Mouse (Mus musculus): ENCODE data around the gene Ptgr2. TPM values are rescaled to one million over a fixed set of nuclear protein-coding genes. Genes with fewer than 3 reads are reported as not detected.
A peak's percentile ranks its signal among the peaks of the same experiment; 100 is the strongest.
"Not testable (repeated sequence)": the region's sequence is repeated elsewhere in the genome, so short reads cannot be mapped to it uniquely, and the experiment has no call there.

Ptgr2 gene
- 45.6 and 51.3 TPM in 2 replicates for polyA plus RNA-seq (2015; fragmentation: Nextera tagmentation; extraction: Ambion mirVana)

DNA sequence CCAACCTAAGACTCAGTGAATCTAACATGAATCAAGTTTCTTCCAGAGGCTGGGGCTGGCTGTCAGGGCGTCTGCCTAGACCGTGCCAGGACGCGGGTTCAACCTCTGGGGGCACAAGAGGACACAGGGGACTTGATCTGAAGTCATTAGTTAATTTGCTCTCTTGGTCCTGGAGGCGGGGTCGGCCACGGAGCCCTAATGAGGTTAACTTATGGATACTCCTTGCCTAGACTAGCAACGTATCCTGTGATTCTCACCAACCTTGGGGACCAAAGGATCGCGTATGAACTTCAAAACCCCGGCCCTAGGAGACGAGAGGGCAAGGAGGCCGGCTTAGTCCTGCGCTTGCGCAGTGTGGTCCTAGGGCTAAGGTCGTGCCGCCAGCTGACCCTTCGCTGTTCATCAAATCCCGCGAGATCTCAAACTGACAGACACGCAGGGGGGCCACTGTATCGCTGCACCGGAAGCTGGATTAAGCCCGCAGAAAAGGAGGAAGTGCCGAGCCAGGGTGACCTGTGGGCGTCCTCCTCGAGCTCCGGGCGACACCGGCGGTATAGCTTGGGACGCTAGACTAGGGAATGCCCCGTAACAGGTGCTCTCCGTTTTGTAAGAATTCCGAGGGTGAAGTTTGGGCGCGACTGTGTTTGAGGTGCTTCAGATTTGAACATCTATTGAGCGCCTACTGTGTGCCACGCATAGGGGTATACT lies at the start of gene Ptgr2:
TSS of gene Ptgr2 (plus strand) at position 348 of the 708 bp plus-strand sequence.
- under 1% methylated on average over 39 of the region's 39 CpGs for WGBS

DNA sequence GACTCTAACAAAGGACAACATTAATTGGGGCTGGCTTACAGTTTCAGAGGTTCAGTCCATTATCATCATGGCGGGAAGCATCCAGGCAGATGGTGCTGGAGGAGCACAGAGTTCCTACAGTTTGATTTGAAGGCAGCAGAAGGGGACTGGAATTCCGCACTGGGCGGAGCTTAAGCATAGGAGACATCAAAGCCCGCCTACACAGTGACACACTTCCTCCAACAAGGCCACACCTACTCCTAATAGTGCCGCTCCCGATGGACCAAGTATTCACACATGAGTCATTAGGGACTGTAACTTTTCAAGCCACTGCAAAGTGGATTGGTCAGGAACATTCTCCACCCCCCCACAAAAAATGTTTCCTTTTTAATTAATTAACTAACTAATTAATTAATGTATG lies 49.5 kb upstream of the Ptgr2 start:
- no peak overlapping the region for H3K27ac ChIP-seq
- H3K4me3 ChIP-seq (replicated peaks; ENCODE audit: low read depth, low read length), result no peak overlapping the region
- H3K4me2 ChIP-seq (ENCODE audit: low read length), result no peak overlapping the region
- no peak overlapping the region for H3K9ac ChIP-seq (ENCODE audit: low read depth, low read length)
- TF ChIP-seq CTCF (IDR thresholded peaks at IDR 0.05; ENCODE audit: low read depth), result no peak
- no peaks in the 10 kb centered on the region for H3K9me3 ChIP-seq (replicated peaks; ENCODE audit: low read length)
- no peaks in the 10 kb centered on the region for H3K27me3 ChIP-seq (ENCODE audit: insufficient read depth, low read length)
- no peaks in the 10 kb centered on the region for H3K4me1 ChIP-seq (replicated peaks; ENCODE audit: insufficient read depth, low read length)
- DNase-seq (ENCODE audit: low spot score), result no peak
- H3K36me3 ChIP-seq (ENCODE audit: insufficient read depth, low read length), result no peaks in the 10 kb centered on the region
- 91% methylated on average over 6 of the region's 6 CpGs for WGBS
- ATAC-seq (replicated peaks; ENCODE audit: low FRiP score, low read depth), result no peak

More for the DNA sequence above, at the start of gene Ptgr2:
- H3K4me3 ChIP-seq (replicated peaks; ENCODE audit: low read depth, low read length), result peak within 1 kb of the TSS; percentile 45
- ATAC-seq (replicated peaks; ENCODE audit: low FRiP score, low read depth) (peak; percentile 97), DNase-seq (ENCODE audit: low spot score) (peak; percentile 97)
- H3K4me2 ChIP-seq (ENCODE audit: low read length), result peak within 1 kb of the TSS; percentile 60
- TF ChIP-seq CTCF (IDR thresholded peaks at IDR 0.05; ENCODE audit: low read depth), result no peak
- H3K36me3 ChIP-seq (ENCODE audit: insufficient read depth, low read length), result no peaks in the 10 kb centered on the region
- 0 out of 2 replicates have a peak, but pooled peaks cover 4% of the 10 kb centered on the region for H3K4me1 ChIP-seq (replicated peaks; ENCODE audit: insufficient read depth, low read length)
- H3K9ac ChIP-seq (ENCODE audit: low read depth, low read length), result peak within 1 kb of the TSS; percentile 69
- H3K9me3 ChIP-seq (replicated peaks; ENCODE audit: low read length), result no peaks in the 10 kb centered on the region
- peak within 1 kb of the TSS; percentile 86 for H3K27ac ChIP-seq
- H3K27me3 ChIP-seq (ENCODE audit: insufficient read depth, low read length), result no peaks in the 10 kb centered on the region

DNA sequence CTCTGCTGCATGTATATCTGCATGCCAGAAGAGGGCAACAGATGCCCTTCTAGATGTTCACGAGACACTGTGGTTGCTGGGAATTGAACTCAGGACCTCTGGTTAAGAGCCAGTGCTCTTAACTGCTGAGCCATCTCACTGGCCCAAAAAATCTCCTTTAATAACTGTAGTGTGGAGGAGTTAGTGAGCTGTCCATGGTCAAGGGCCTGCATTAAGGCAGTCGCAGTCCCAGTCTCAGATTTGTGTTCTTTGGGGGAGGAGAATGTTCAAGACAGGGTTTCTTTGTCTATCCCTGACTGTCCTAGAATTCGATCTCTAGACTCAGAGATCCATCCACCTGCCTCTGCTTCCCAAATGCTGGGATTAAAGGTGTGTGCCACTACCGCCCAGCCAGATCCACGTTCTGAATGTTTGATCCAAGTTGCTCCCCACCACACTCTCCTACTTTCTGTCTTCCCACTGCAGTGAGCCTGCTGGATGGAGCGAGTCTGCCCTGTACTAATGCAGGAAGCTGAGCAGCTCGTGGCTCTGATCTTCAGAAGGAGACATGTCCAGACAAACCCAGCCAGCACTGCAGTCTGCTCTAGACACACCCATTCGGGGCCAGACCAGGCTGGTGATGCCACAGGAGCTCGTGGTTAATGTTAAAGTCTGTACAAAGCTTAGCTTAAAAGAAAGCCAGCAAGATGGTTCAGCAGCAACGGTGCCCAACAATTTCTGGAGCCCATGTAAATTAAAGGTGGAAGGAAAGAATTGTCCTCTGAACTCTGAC lies 48.9 kb upstream of the Ptgr2 start:
- Histone ChIP-seq H3K4me1 (replicated peaks; ENCODE audit: insufficient read depth, low read length) (no peaks in the 10 kb centered on the region), H3K36me3 (ENCODE audit: insufficient read depth, low read length) (no peaks in the 10 kb centered on the region), H3K4me3 (replicated peaks; ENCODE audit: low read depth, low read length) (no peak overlapping the region), H3K27me3 (ENCODE audit: insufficient read depth, low read length) (no peaks in the 10 kb centered on the region), H3K9ac (ENCODE audit: low read depth, low read length) (no peak overlapping the region), H3K9me3 (replicated peaks; ENCODE audit: low read length) (no peaks in the 10 kb centered on the region), H3K4me2 (ENCODE audit: low read length) (no peak overlapping the region), H3K27ac (no peak overlapping the region)
- DNase-seq (ENCODE audit: low spot score) (no peak), ATAC-seq (replicated peaks; ENCODE audit: low FRiP score, low read depth) (no peak)
- WGBS, result 75% methylated on average over 10 of the region's 10 CpGs
- no peak for TF ChIP-seq CTCF (IDR thresholded peaks at IDR 0.05; ENCODE audit: low read depth)

DNA sequence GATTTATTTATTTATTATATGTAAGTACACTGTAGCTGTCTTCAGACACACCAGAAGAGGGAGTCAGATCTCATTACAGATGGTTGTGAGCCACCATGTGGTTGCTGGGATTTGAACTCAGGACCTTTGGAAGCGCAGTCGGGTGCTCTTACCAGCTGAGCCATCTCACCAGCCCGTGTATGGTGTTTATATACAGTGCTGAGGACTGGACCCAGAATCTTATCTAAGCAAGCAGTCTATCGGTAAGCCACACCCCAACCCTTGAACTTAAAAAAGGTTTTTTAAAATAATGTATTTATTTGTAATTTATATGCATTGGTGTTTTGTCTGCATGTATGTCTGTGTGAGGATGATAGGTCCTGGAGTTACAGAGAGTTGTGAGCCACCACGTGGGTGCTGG lies 48.0 kb upstream of the Ptgr2 start:
- not testable (repeated sequence) for H3K4me1 ChIP-seq (replicated peaks; ENCODE audit: insufficient read depth, low read length); H3K9me3 ChIP-seq (replicated peaks; ENCODE audit: low read length); DNase-seq (ENCODE audit: low spot score); H3K4me2 ChIP-seq (ENCODE audit: low read length); H3K4me3 ChIP-seq (replicated peaks; ENCODE audit: low read depth, low read length); H3K27me3 ChIP-seq (ENCODE audit: insufficient read depth, low read length); ATAC-seq (replicated peaks; ENCODE audit: low FRiP score, low read depth); H3K9ac ChIP-seq (ENCODE audit: low read depth, low read length); H3K36me3 ChIP-seq (ENCODE audit: insufficient read depth, low read length); H3K27ac ChIP-seq
- WGBS, result 94% methylated on average over 5 of the region's 5 CpGs

DNA sequence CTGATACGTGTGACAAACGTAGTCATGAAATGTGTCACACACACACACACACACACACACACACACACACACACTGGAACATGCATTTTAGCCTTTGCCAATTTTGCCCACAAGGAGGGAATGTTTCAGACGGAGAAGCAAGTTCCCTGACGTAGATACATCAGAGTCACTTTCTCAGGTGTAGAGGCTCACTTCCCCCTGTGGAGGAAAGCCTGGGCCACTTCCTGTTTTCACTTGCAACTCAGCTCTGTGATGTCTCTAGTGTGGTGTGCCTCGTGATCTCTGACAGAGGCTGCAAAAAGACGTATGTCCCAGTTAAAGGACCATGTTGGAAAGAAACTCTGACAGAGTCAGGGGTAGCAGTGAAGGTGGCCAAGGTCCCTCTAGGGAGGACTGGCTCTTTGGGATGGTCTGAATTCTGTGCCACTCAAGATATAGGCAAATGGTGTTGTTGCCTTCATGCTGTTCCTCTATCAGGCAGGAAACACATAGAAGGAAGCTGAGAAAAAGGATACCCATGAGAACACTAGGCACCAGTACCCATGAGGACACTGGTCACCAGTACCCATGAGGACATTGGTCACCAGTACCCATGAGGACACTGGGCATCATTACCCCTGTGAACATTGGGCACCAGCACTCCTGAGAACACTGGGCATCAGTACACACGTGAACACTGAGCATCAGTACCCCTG lies 41.8 kb upstream of the Ptgr2 start:
- Histone ChIP-seq H3K4me3 (replicated peaks; ENCODE audit: low read depth, low read length) (no peak overlapping the region), H3K4me2 (ENCODE audit: low read length) (no peak overlapping the region), H3K9ac (ENCODE audit: low read depth, low read length) (no peak overlapping the region), H3K27me3 (ENCODE audit: insufficient read depth, low read length) (no peaks in the 10 kb centered on the region), H3K9me3 (replicated peaks; ENCODE audit: low read length) (no peaks in the 10 kb centered on the region), H3K27ac (no peak overlapping the region), H3K4me1 (replicated peaks; ENCODE audit: insufficient read depth, low read length) (no peaks in the 10 kb centered on the region), H3K36me3 (ENCODE audit: insufficient read depth, low read length) (no peaks in the 10 kb centered on the region)
- WGBS, result 83% methylated on average over 7 of the region's 7 CpGs
- DNase-seq (ENCODE audit: low spot score) (no peak), ATAC-seq (replicated peaks; ENCODE audit: low FRiP score, low read depth) (no peak)
- TF ChIP-seq CTCF (IDR thresholded peaks at IDR 0.05; ENCODE audit: low read depth), result no peak

DNA sequence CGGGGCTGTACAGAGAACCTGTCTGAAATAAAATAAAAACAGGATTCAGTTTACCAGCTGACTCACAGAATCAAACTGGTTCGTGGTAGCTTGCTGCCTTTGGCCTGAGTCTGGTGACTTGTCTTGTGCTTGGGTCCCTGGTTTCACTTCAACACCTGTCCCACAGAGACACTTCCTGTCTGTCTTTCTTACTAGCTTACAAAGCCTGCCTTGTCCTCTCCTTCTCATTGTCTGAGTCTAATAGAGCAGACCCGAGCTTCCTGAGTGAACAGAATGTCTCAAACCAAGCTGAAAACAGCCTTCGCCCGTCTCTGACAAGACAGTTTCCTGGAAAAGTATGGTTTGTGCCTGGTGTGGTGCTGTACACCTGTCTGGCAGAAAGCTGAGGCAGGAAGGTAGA lies 39.3 kb upstream of the Ptgr2 start:
- H3K27me3 ChIP-seq (ENCODE audit: insufficient read depth, low read length), result no peaks in the 10 kb centered on the region
- H3K4me3 ChIP-seq (replicated peaks; ENCODE audit: low read depth, low read length), result no peak overlapping the region
- H3K27ac ChIP-seq, result no peak overlapping the region
- no peaks in the 10 kb centered on the region for H3K9me3 ChIP-seq (replicated peaks; ENCODE audit: low read length)
- DNase-seq (ENCODE audit: low spot score) (no peak), ATAC-seq (replicated peaks; ENCODE audit: low FRiP score, low read depth) (no peak)
- H3K4me1 ChIP-seq (replicated peaks; ENCODE audit: insufficient read depth, low read length), result no peaks in the 10 kb centered on the region
- WGBS, result 72% methylated on average over 5 of the region's 5 CpGs
- no peak overlapping the region for H3K4me2 ChIP-seq (ENCODE audit: low read length)
- TF ChIP-seq CTCF (IDR thresholded peaks at IDR 0.05; ENCODE audit: low read depth), result no peak
- H3K36me3 ChIP-seq (ENCODE audit: insufficient read depth, low read length), result no peaks in the 10 kb centered on the region
- no peak overlapping the region for H3K9ac ChIP-seq (ENCODE audit: low read depth, low read length)

Data from kidney, postnatal 0 days (tissue).